Mouse (Mus musculus) lung, embryonic 14.5 days (tissue): ENCODE results near the gene Prelp. TPM values are rescaled to one million over a fixed set of nuclear protein-coding genes. Genes with fewer than 3 reads are reported as not detected.
A peak's percentile ranks its signal among the peaks of the same experiment; 100 is the strongest.

ENCODE experiments used
- ATAC-seq: fragments of 200-750 bp; cut with Nextera tagmentation; 2 replicates; pipeline ENCODE4 v1.8.0; 2017; ENCODE audit warnings: mild to moderate bottlenecking, moderate TSS enrichment, moderate library complexity; ENCODE audit not compliant: insufficient read depth
- DNase-seq: peaks from one replicate; pipeline ENCODE4 v3.0.0-alpha.2; 2015
- H3K27ac ChIP-seq: fragments of 300-500 bp; sonication (generic); 2 replicates; pipeline ENCODE4 v1.5.1; 2014; ENCODE audit warnings: low read depth, mild to moderate bottlenecking, moderate library complexity
- H3K27me3 ChIP-seq: fragments of 300-500 bp; sonication (generic); 2 replicates; pipeline ENCODE4 v1.6.1; 2014; ENCODE audit warnings: low read length, control low read depth; ENCODE audit not compliant: insufficient read depth
- H3K36me3 ChIP-seq: fragments of 300-500 bp; sonication (generic); 2 replicates; pipeline ENCODE4 v1.6.1; 2014; ENCODE audit warnings: control low read depth; ENCODE audit not compliant: insufficient read depth
- H3K4me1 ChIP-seq: fragments of 300-500 bp; sonication (generic); 2 replicates; pipeline ENCODE4 v1.6.1; 2014; ENCODE audit warnings: antibody characterized with exemption, control low read depth; ENCODE audit not compliant: insufficient read depth
- H3K4me2 ChIP-seq: fragments of 300-500 bp; sonication (generic); 2 replicates; pipeline ENCODE4 v1.6.1; 2014; ENCODE audit warnings: mild to moderate bottlenecking
- H3K4me3 ChIP-seq: fragments of 300-500 bp; sonication (generic); 2 replicates; pipeline ENCODE4 v1.5.1; 2014; ENCODE audit warnings: low read depth, low read length
- H3K9ac ChIP-seq: fragments of 300-500 bp; sonication (generic); 2 replicates; pipeline ENCODE4 v1.6.1; 2014
- H3K9me3 ChIP-seq: fragments of 300-500 bp; sonication (generic); 2 replicates; pipeline ENCODE4 v1.6.1; 2016; ENCODE audit warnings: low read depth, low read length, control low read depth
- CTCF ChIP-seq: IDR thresholded peaks from 2 replicates; pipeline ENCODE4 v1.5.1; 2016; ENCODE audit warnings: antibody characterized with exemption, low read depth
- WGBS: fragments of 180-500 bp; shearing (Covaris S2); extraction: QIAGEN DNeasy Blood & Tissue Kit; methylation state at CpG from one replicate; pipeline ENCODE4 v1.1.7; 2014; 5-methylcytosine and 5-hydroxymethylcytosine counted together
- polyA plus RNA-seq: library from polyadenylated mRNA; unstranded; fragments of >200 nt; fragmentation: Nextera tagmentation; extraction: Ambion mirVana; gene quantifications from 2 replicates; pipeline ENCODE4 v1.2.1, GENCODE M21; 2014

Prelp gene
- polyA plus RNA-seq, 1 experiment from 2014 or later: 17.6 TPM

- DNase-seq (peak; percentile 62), ATAC-seq (no peak)
- no peaks in the 10 kb centered on the region for H3K9me3 ChIP-seq
- no peaks in the 10 kb centered on the region for H3K27me3 ChIP-seq
- H3K4me2 ChIP-seq: peak overlapping the region; percentile 4; the same call in 1 of the 2 replicates
- no peak for TF ChIP-seq CTCF
- 5% methylated on average over 5 of the region's 5 CpGs for WGBS
- H3K4me1 ChIP-seq: peaks cover 30% of the 10 kb centered on the region
- no peak overlapping the region for H3K4me3 ChIP-seq
- H3K36me3 ChIP-seq: no peaks in the 10 kb centered on the region
- no peak overlapping the region for H3K9ac ChIP-seq
- H3K27ac ChIP-seq: no peak overlapping the region
Measured at GRCm38 (mm10) chr1:133891489-133891888, 29.7 kb downstream of the Prelp start.

GRCm38 (mm10) chr1:133889949-133890598, 31.1 kb downstream of the Prelp start:
- 0 out of 2 replicates have a peak overlapping the region, but pooled peaks have one; percentile 5 for H3K27ac ChIP-seq
- no peak overlapping the region for H3K4me3 ChIP-seq
- peak; percentile 76 for DNase-seq
- peak; percentile 33; the same call in 1 of the 2 replicates for ATAC-seq
- peaks cover 30% of the 10 kb centered on the region for H3K4me1 ChIP-seq
- TF ChIP-seq CTCF: no peak
- peak overlapping the region; percentile 52 for H3K4me2 ChIP-seq
- no peaks in the 10 kb centered on the region for H3K9me3 ChIP-seq
- H3K36me3 ChIP-seq: no peaks in the 10 kb centered on the region
- H3K9ac ChIP-seq: 0 out of 2 replicates have a peak overlapping the region, but pooled peaks have one; percentile 20
- H3K27me3 ChIP-seq: no peaks in the 10 kb centered on the region
- 6% methylated on average over 20 of the region's 20 CpGs for whole genome bisulfite sequencing

- no peak for TF ChIP-seq CTCF
- H3K4me1 ChIP-seq: peaks cover 23% of the 10 kb centered on the region
- no peak overlapping the region for H3K4me3 ChIP-seq
- no peak overlapping the region for H3K4me2 ChIP-seq
- 77% methylated on average over 5 of the region's 5 CpGs for WGBS
- H3K36me3 ChIP-seq: no peaks in the 10 kb centered on the region
- H3K27me3 ChIP-seq: no peaks in the 10 kb centered on the region
- no peak overlapping the region for H3K9ac ChIP-seq
- H3K9me3 ChIP-seq: no peaks in the 10 kb centered on the region
- no peak for DNase-seq
- ATAC-seq: no peak
- H3K27ac ChIP-seq: no peak overlapping the region
Measured at GRCm38 (mm10) chr1:133887538-133888250, 33.5 kb downstream of the Prelp start.

GRCm38 (mm10) chr1:133887044-133887443, 34.2 kb downstream of the Prelp start:
- no peaks in the 10 kb centered on the region for H3K9me3 ChIP-seq
- H3K4me1 ChIP-seq: peaks cover 21% of the 10 kb centered on the region
- no peak for DNase-seq
- H3K4me2 ChIP-seq: no peak overlapping the region
- no peak for TF ChIP-seq CTCF
- no peak for ATAC-seq
- H3K4me3 ChIP-seq: no peak overlapping the region
- WGBS: 13% methylated on average over 8 of the region's 8 CpGs
- H3K9ac ChIP-seq: no peak overlapping the region
- H3K36me3 ChIP-seq: no peaks in the 10 kb centered on the region
- no peaks in the 10 kb centered on the region for H3K27me3 ChIP-seq
- H3K27ac ChIP-seq: no peak overlapping the region

- no peak overlapping the region for H3K4me3 ChIP-seq
- H3K4me1 ChIP-seq: peaks cover 15% of the 10 kb centered on the region
- DNase-seq: no peak
- no peak overlapping the region for H3K9ac ChIP-seq
- no peaks in the 10 kb centered on the region for H3K27me3 ChIP-seq
- H3K4me2 ChIP-seq: no peak overlapping the region
- 50% methylated on average over 6 of the region's 6 CpGs for WGBS
- no peaks in the 10 kb centered on the region for H3K36me3 ChIP-seq
- no peak overlapping the region for H3K27ac ChIP-seq
- ATAC-seq: no peak
- no peak for TF ChIP-seq CTCF
- no peaks in the 10 kb centered on the region for H3K9me3 ChIP-seq
Measured at GRCm38 (mm10) chr1:133886431-133886830, 34.8 kb downstream of the Prelp start.

- ATAC-seq (no peak), DNase-seq (no peak)
- H3K4me3 ChIP-seq: no peak overlapping the region
- no peak overlapping the region for H3K9ac ChIP-seq
- no peaks in the 10 kb centered on the region for H3K36me3 ChIP-seq
- no peaks in the 10 kb centered on the region for H3K27me3 ChIP-seq
- TF ChIP-seq CTCF: no peak
- 86% methylated on average over 6 of the region's 7 CpGs for WGBS
- H3K9me3 ChIP-seq: no peaks in the 10 kb centered on the region
- H3K4me1 ChIP-seq: peaks cover 11% of the 10 kb centered on the region
- no peak overlapping the region for H3K4me2 ChIP-seq
- no peak overlapping the region for H3K27ac ChIP-seq
Measured at GRCm38 (mm10) chr1:133885811-133886210, 35.4 kb downstream of the Prelp start.

- 29% methylated on average over 9 of the region's 9 CpGs for WGBS
- no peaks in the 10 kb centered on the region for H3K27me3 ChIP-seq
- peaks cover 3% of the 10 kb centered on the region; the same call in 1 of the 2 replicates for H3K4me1 ChIP-seq
- TF ChIP-seq CTCF: no peak
- H3K4me3 ChIP-seq: no peak overlapping the region
- H3K9me3 ChIP-seq: no peaks in the 10 kb centered on the region
- no peak overlapping the region for H3K9ac ChIP-seq
- no peak overlapping the region for H3K4me2 ChIP-seq
- DNase-seq (no peak), ATAC-seq (no peak)
- H3K36me3 ChIP-seq: no peaks in the 10 kb centered on the region
- H3K27ac ChIP-seq: no peak overlapping the region
Measured at GRCm38 (mm10) chr1:133884746-133885145, 36.5 kb downstream of the Prelp start.
